Comparison of ENCODE assay signal across 9 mouse cellular contexts in genomic region chr13:17185253-17185652, GRCm38 (mm10).
A peak's percentile ranks its signal among the peaks of the same experiment; 100 is the strongest.
DNase-seq lines count a peak whose midpoint lies in the region; ATAC-seq lines count a peak whose summit lies in the region.
"Had no signal": no experiment of that assay in that cellular context is flagged by ENCODE, and none has a peak within 500 bp of the region (broad histone marks: within the 10 kb centered on the region; RNA-seq: fewer than 3 reads in every experiment).

No protein-coding gene starts in this region.

- no peak overlapping the region for H3K9ac ChIP-seq in lung, embryonic 15.5 days
- H3K9ac ChIP-seq in limb, embryonic 11.5 days (ENCODE audit: low read length): no peak overlapping the region

- H3K27ac ChIP-seq in lung, embryonic 15.5 days: no peak overlapping the region
- no peak overlapping the region for H3K27ac ChIP-seq in limb, embryonic 11.5 days (replicated peaks; ENCODE audit: low read depth, low read length)

- no peak overlapping the region for H3K4me3 ChIP-seq in lung, embryonic 15.5 days
- no peak overlapping the region for H3K4me3 ChIP-seq in limb, embryonic 11.5 days (ENCODE audit: low read depth, low read length)

- no peaks in the 10 kb centered on the region for H3K36me3 ChIP-seq in lung, embryonic 15.5 days
- no peaks in the 10 kb centered on the region for H3K36me3 ChIP-seq in limb, embryonic 11.5 days (ENCODE audit: control insufficient read depth, insufficient read depth, low read length)

- no peaks in the 10 kb centered on the region for H3K9me3 ChIP-seq in lung, embryonic 15.5 days
- no peaks in the 10 kb centered on the region for H3K9me3 ChIP-seq in limb, embryonic 11.5 days (ENCODE audit: control insufficient read depth, low read length)

- peaks cover 9% of the 10 kb centered on the region for H3K4me1 ChIP-seq in lung, embryonic 15.5 days
- peaks cover 9% of the 10 kb centered on the region for H3K4me1 ChIP-seq in limb, embryonic 11.5 days (ENCODE audit: control insufficient read depth, insufficient read depth, low read length)

- WGBS in lung, embryonic 15.5 days: 15% methylated on average over 8 of the region's 8 CpGs
- WGBS in limb, embryonic 11.5 days: 9% methylated on average over 8 of the region's 8 CpGs

- no peak overlapping the region for H3K4me2 ChIP-seq in lung, embryonic 15.5 days
- H3K4me2 ChIP-seq in limb, embryonic 11.5 days (ENCODE audit: low read depth, severe bottlenecking): peak overlapping the region; percentile 27

- DNase-seq in lung, postnatal 25 days (ENCODE audit: low spot score): no peak
- DNase-seq in embryo, embryonic 11 days: peak; percentile 64
- DNase-seq in limb, embryonic 11.5 days (ENCODE audit: low spot score): peak; percentile 79
- peak; percentile 31 for DNase-seq in thymus, postnatal 0 days (ENCODE audit: low spot score)
- DNase-seq in adrenal gland, adult 18-20 months (ENCODE audit: low spot score in 2 of 2): no peak
- no peak for DNase-seq in urinary bladder, adult 18-20 months (ENCODE audit: low spot score in 2 of 2)
- no peak for DNase-seq in cerebellum, adult 8-10 months
- DNase-seq: layer of hippocampus, adult 9-11 months had no signal

- peak; percentile 49; the same call in 1 of the 2 replicates for ATAC-seq in lung, embryonic 15.5 days (ENCODE audit: borderline replicate concordance, extremely low read depth, low FRiP score, low TSS enrichment)
- ATAC-seq in limb, embryonic 11.5 days (ENCODE audit: insufficient number of reproducible peaks, low FRiP score, low TSS enrichment, low read depth): peak; percentile 92

- H3K27me3 ChIP-seq in lung, embryonic 15.5 days: no peaks in the 10 kb centered on the region
- H3K27me3 ChIP-seq in limb, embryonic 11.5 days (ENCODE audit: control insufficient read depth, insufficient read depth, low read length): no peaks in the 10 kb centered on the region

Comparison
In these comparisons a context has a peak if more than half of its experiments do, and no peak if none do; other contexts are left out.
1. DNase-seq: peak in embryo, embryonic 11 days (single experiment), limb, embryonic 11.5 days (single experiment) and thymus, postnatal 0 days (single experiment); none in lung, postnatal 25 days (single experiment), adrenal gland, adult 18-20 months (0 of 2), urinary bladder, adult 18-20 months (0 of 2) and cerebellum, adult 8-10 months (single experiment).